Mouse (Mus musculus) gastrocnemius, postnatal 14 days (tissue): ENCODE measurements around the gene Ptk6. TPM values are rescaled to one million over a fixed set of nuclear protein-coding genes. Genes with fewer than 3 reads are reported as not detected.

Experiments
- DNase-seq: peaks from one replicate; pipeline ENCODE4 v3.0.0; 2021; ENCODE audit warnings: mixed read lengths
- intact Hi-C: fragments of 180-260 bp; cut with DNase I; formaldehyde crosslinking; loops from one replicate; pipeline ENCODE4 v1.15.1; 2025; ENCODE audit warnings: low total_unique reads
- total RNA-seq, 2 experiments: library from RNA; stranded (reverse); gene quantifications; 2 replicates each; pipeline ENCODE4 v1.2.3; 2021

The Ptk6 gene
- total RNA-seq, 2 experiments from 2014 or later = not detected

- intact Hi-C loops = no loop called here
- DNase-seq = no peak
Measured at GRCm38 (mm10) chr2:181147546-181148317, 54.9 kb downstream of the Ptk6 start.

- no peak for DNase-seq
- intact Hi-C loops = no loop called here
Measured at GRCm38 (mm10) chr2:181146976-181147545, 55.5 kb downstream of the Ptk6 start.

DNA sequence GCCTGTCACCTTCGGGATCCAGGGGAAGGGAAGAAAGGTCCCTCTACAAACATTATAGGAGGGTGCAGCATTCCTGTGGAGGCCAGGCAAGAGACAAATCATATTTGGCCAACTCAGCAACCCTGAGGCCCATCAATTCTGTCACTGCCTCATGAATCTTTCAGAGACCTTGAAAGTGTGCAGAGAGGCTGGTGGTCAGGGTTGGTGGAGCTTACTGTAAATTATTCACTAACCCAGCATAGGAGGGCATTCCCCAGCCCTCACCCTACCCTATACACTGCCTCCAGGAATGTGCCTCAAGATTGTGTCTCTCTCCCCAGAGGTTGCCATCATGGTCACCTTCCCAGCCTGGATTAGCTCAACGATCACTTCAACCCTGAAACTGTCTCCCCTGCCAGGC lies 57.9 kb downstream of the Ptk6 start:
- intact Hi-C loops = no loop called here
- no peak for DNase-seq

Other genes starting within 250 kb of the Ptk6 start
- under 1 TPM; 0.82 TPM for gene Nkain4, start 248.1 kb downstream of the Ptk6 start, total RNA-seq
- gene Arfgap1, start 235.6 kb downstream of the Ptk6 start, total RNA-seq = 10 to 100 TPM; 32.1 to 33.9 TPM
- gene Col20a1, start 216.3 kb downstream of the Ptk6 start, total RNA-seq = 1 to 10 TPM; 5.5 to 5.6 TPM
- 1 to 10 TPM in 1 of 2 experiments, under 1 TPM in 1; 0.93 to 1.3 TPM for gene Chrna4, start 159.2 kb downstream of the Ptk6 start, total RNA-seq
- under 1 TPM; 0.07 to 0.16 TPM for gene Kcnq2, start 67.5 kb downstream of the Ptk6 start, total RNA-seq
- gene Eef1a2, start 45.8 kb downstream of the Ptk6 start, total RNA-seq = 1,000 to 10,000 TPM; 2,249 to 2,405 TPM
- gene Ppdpf, start 15.5 kb downstream of the Ptk6 start, total RNA-seq = 10 to 100 TPM; 52.9 to 58.5 TPM
- under 1 TPM; 0.10 to 0.18 TPM for gene Srms, start 10.4 kb upstream of the Ptk6 start, total RNA-seq
- not detected for gene Fndc11, start 17.2 kb upstream of the Ptk6 start, total RNA-seq
- gene Helz2, start 39.2 kb upstream of the Ptk6 start, total RNA-seq = 1 to 10 TPM; 2.9 to 3.0 TPM
- gene Gmeb2, start 85.2 kb upstream of the Ptk6 start, total RNA-seq = 1 to 10 TPM; 6.6 to 6.8 TPM
- under 1 TPM in 1 of 2 experiments, not detected in 1; 0.27 TPM for gene Stmn3, start 111.7 kb upstream of the Ptk6 start, total RNA-seq
- gene Rtel1, start 117.0 kb upstream of the Ptk6 start, total RNA-seq = 10 to 100 TPM; 14.2 to 15.5 TPM
- 10 to 100 TPM; 12.5 to 14.3 TPM for gene Zgpat, start 162.1 kb upstream of the Ptk6 start, total RNA-seq
- gene Arfrp1, start 162.6 kb upstream of the Ptk6 start, total RNA-seq = 10 to 100 TPM; 21.0 to 21.8 TPM
- 1 to 10 TPM; 4.4 to 4.6 TPM for gene Lime1, start 177.3 kb upstream of the Ptk6 start, total RNA-seq